Mouse (Mus musculus) right cerebral cortex, postnatal 4 days (tissue): ENCODE results near the gene Glipr1.
A peak's percentile ranks its signal among the peaks of the same experiment; 100 is the strongest.

ENCODE experiments used
- DNase-seq: peaks from one replicate; pipeline ENCODE4 v3.0.0-alpha.2; 2022

Glipr1 gene

DNA sequence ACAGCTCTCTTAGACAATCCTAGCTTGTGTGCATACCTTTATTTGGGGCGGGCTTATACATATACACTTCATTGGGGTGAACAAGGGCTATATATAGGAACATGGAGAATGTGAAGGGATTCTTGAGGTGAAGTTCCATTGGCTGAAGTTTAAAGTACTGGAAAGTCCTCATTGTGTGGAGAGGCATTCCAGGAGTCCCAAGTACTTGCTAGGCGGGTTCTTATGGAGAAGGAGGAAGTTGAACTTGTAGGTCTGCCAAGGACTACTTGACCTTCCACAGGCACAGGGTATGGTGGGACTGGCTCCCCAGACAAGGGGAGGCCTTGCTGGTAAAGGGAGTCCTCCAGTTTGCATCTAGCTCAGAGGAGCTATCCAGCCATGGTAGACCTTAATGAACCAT is 43.1 kb downstream of the Glipr1 start:
- no peak for DNase-seq

DNA sequence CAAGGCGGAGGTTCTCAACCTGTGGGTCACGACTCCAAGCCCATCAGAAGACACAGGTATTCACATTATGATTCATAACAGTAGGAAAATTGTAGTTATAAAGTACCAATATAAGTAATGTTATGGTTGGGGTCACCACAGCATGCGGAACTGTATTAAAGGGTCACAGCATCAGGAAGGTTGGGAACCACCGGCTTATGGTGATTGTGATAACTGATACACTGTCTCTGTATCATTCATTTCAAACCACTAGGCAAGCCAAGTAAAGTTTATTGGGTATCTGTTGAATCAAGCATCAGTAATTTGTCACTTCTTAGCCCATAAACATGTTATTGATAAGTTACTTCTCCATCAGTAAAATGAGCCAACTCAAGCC is 44.4 kb downstream of the Glipr1 start:
- DNase-seq, result no peak

DNA sequence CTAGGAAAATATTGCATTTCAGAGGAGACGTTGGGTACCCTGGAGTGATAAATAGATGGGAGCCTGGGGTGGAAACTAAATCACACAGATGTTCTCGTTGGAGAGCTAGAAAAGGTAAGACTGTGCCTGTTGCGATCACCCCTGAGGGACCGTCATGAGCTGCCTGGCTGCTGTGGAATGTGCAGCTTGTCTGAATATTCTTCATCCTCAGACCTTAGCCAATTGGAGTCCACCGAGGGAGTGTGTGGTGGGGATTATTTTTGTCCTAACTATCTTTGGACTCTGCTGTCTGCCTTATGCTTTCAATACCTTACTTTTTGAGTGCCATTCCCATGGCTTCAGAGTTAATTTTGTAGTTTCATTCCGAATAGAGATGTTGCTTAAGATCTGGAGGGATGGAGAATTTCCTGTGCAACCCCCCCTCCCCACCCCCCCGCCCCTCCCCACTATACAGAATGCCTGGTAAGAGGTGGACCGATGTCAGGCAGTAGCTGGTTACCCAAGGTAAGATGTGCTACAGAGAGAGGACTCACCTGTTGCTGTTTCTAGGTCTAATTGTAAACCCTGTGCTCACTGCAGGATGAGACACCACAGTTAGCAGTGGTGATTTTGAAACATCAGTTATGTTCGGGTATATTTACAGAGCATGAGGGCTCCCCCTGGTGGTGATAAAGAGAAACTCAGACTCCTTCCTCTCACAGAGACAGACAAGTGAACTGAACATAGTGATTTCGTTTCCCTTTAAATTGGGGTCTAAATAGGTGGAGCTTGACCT is 45.0 kb downstream of the Glipr1 start:
- DNase-seq, result peak; percentile 48

DNA sequence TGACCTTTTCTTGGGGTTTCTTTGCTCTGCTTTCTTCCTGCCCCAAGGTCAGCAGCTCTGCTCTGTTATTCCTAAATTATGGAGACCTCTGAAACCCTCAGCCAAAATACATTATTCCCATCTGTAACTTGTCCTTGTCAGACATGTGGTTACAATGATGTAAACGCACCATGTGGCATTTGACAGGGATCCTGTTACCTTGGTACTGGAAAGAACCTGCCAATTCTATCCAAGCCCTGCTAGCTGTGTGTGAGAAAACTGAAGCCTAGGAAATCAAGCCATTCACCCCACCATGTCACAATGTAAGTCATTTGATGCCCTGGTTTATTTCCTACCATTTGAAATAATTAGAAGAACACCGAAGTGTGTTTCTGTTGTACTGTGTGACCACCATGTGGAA is 46.6 kb downstream of the Glipr1 start:
- no peak for DNase-seq

DNA sequence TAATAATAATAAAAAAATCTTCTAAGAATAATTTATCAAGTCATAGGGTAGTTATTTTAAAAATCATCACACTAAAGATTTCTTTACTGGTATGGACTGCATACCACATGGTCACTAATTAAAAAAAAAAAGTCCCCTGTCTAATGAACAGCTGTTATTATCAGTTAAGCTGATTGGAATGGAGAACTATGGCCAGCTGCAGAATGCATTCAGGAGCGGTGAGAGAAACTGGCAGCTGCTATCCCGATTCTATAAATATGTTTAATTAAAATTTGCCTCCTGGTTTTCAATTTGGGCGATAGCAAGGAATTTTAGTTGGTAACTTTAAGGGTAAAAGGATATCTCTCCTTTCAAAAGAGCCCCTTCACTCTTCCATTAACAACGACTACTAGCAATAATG is 53.4 kb downstream of the Glipr1 start:
- no peak for DNase-seq

DNA sequence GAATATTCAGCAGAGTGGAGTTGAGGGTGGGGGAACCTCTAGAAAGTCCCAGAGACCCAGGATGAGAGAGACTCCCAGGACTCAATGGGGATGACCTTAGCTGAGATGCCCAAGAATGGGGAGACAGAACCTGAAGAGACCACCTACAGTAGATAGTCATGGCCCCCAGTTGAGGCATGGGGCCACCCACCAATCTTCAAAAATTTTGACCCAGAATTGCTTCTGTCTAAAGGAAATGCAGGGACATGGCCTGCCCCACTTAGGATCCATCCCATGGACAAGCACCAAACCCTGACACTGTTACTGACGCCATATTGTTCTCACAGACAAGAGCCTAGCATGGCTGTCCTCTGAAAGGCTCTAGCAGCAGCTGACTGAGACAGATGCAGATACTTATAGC is 54.4 kb downstream of the Glipr1 start:
- no peak for DNase-seq

DNA sequence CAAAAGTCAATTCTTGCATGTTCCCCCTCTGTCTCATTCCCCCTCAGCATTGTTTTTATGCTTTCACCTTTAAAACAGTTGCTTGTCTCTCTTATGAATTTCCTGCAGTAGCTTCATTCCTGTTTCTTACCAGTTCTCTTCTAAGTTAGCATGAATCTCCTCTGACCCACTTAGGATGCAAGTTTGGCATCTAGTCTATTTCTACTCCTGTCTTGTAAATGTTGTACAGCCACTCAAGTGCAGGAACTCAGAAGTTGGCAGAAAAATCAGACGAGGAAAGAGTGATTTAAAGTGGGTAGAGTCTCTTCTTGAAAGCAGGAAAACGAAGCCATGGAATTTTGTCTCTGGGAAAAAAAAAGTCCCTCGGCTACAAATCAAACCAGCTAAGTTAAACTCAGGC is 56.9 kb downstream of the Glipr1 start:
- no peak for DNase-seq

DNA sequence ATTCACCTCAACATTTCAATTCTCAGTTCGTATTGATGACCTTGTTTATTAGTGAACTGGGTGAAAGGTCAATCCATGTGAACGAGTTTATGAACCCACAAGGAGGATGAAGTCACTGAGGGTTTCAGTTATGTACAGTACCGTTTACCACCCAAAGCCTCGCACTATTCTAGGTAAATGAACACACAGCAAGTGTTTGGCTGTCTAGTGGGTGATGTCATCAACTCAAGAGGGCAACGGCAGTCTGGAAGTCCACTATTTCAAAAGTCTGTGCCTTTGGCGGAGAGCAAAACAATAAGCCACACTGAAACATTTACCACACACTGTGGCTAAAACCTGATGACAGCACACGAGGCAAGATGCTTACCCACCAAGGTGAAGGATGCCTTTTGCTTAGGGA is 59.4 kb downstream of the Glipr1 start:
- no peak for DNase-seq

DNA sequence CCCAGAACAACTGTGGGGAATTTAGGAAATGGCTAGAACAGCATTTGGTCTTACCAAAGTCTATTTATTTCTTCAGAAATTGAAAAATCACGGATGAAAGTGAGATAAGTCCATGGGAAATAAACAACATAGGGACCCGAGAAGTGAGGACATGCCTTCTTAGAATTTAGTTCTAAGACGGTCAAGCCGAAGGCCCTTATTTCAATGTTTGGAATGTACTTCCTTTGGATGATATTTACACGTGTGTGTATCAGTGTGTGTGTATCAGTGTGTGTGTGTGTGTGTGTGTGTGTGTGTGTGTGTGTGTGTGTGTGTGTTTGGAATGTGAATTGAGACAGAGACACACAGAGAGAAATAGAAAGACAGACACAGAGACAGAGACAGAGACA is 65.3 kb downstream of the Glipr1 start:
- DNase-seq, result no peak

DNA sequence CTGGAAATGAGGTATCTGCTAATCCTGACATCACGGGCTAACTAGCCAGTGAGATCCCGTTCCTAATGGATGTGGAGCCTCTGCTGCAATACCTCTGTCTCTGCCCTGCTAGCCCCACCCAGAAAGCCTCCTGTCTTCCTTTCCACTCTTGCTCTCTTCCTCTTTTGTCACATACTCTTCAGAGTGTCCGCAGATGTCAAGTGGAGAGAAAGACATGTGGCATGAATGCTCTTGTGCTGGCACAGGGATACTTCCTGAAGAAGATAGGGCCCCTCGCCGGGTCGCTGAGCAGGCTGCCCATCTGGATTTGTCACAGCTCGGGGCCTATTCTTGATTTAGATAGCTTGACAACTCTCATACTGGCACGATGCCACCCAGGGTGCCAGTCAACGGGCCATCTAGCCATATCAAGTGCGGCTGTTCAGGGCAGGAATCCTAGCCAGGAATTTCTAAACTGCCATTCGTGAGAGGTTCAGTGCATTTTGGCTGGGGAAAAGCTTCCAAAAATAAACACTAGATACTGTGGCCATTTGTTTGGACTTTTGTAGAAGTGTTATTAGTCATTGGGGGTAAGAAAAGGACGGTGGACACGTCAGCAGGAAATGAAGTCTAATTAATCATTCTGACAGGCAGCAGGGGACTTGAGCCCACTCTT is 65.8 kb downstream of the Glipr1 start:
- peak; percentile 41 for DNase-seq

DNA sequence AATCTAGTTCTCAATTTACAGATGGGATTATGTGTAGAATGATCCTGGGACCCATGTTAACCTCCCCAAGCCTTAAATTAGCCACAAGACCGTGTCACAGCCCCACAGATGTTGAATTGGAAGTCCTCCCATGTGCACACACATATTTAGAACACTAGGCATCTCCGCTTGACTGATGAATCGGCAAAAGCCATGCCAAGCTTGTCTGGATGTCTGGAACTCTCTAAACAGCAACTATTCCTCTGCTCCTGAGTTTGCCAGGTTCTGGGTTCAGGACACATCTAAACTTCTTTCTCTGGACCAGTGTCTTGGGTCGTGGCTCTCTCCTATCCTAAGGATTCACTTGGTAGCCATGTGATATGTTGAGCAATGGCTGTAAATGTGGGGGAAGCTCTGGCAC is 66.4 kb downstream of the Glipr1 start:
- DNase-seq, result no peak
